Mouse (Mus musculus) testis, adult 10 weeks (tissue): ENCODE results near the gene Scrg1. TPM values are rescaled to one million over a fixed set of nuclear protein-coding genes. Genes with fewer than 3 reads are reported as not detected.

Source experiments
- polyA plus RNA-seq: library from polyadenylated mRNA; stranded (reverse); fragments of 350-450 nt; fragmentation: Illumina TruSeq; extraction: RNeasy Lipid Tissue Mini Kit (QIAGEN cat#74804); gene quantifications from one replicate; pipeline ENCODE4 v1.2.3, GENCODE M21; 2014; ENCODE audit warnings: low read depth, low replicate concordance

Gene Scrg1
- polyA plus RNA-seq = not detected

DNA sequence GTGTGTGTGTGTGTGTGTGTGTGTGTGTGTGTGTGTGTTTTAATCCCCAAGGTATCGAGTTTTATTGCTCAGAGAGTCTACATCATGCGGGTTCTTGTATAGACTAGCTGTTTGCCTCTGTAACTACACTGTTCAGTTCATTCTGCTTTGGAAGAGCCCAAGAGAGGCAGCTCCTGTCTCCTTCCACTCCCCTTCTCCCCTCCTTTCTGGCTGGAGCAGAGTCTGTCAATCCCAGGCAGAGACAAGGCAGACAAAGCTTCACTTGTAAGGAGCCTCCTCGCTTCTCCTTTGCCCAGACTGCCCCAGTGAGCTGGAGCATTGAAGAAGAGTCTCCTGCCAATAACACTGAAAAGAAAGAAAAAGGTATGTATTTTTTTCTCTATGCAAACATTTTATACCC is at the start of gene Scrg1:
Scrg1 (plus strand) TSS at position 159 of the 400 bp plus-strand sequence.

GRCm38 (mm10) chr8:57487441-57488155 is 31.9 kb downstream of the Scrg1 start, which contains the start of gene Sap30:
Gene Sap30, minus strand, starts transcription at chr8:57487860.

GRCm38 (mm10) chr8:57511316-57512118 is 55.8 kb downstream of the Scrg1 start, which contains the start of gene Hmgb2:
Gene Hmgb2, plus strand, starts transcription at chr8:57511907.

Other genes starting within 250 kb of the Scrg1 start
- not detected for gene Hand2, start 134.9 kb upstream of the Scrg1 start, polyA plus RNA-seq
- 35.9 TPM for gene Sap30, start 31.9 kb downstream of the Scrg1 start, polyA plus RNA-seq
- 113 TPM for gene Hmgb2, start 56.0 kb downstream of the Scrg1 start, polyA plus RNA-seq
- gene Galnt7, start 197.1 kb downstream of the Scrg1 start, polyA plus RNA-seq = 17.0 TPM